Mouse (Mus musculus) midbrain, embryonic 12.5 days (tissue): ENCODE results near the gene 1700020D05Rik. TPM values are rescaled to one million over a fixed set of nuclear protein-coding genes. Genes with fewer than 3 reads are reported as not detected.
"Not testable (repeated sequence)": the region's sequence is repeated elsewhere in the genome, so short reads cannot be mapped to it uniquely, and the experiment has no call there.

Experiments used
- ATAC-seq: fragments of 200-750 bp; cut with Nextera tagmentation; 2 replicates; pipeline ENCODE4 v1.8.0; 2017; ENCODE audit warnings: low read depth, moderate TSS enrichment, moderate library complexity; ENCODE audit not compliant: low FRiP score
- H3K27ac ChIP-seq: fragments of 300-500 bp; sonication (generic); replicated peaks from 2 replicates; pipeline ENCODE4 v1.5.1; 2016; ENCODE audit warnings: mild to moderate bottlenecking
- H3K27me3 ChIP-seq: fragments of 300-500 bp; sonication (generic); 2 replicates; pipeline ENCODE4 v1.6.1; 2016; ENCODE audit warnings: mild to moderate bottlenecking
- H3K36me3 ChIP-seq: fragments of 300-500 bp; sonication (generic); 2 replicates; pipeline ENCODE4 v1.6.1; 2016
- H3K4me1 ChIP-seq: fragments of 300-500 bp; sonication (generic); 2 replicates; pipeline ENCODE4 v1.6.1; 2016
- H3K4me2 ChIP-seq: fragments of 300-500 bp; sonication (generic); replicated peaks from 2 replicates; pipeline ENCODE4 v1.6.1; 2016; ENCODE audit warnings: mild to moderate bottlenecking, moderate library complexity
- H3K4me3 ChIP-seq: fragments of 300-500 bp; sonication (generic); 2 replicates; pipeline ENCODE4 v1.5.1; 2016; ENCODE audit warnings: mild to moderate bottlenecking
- H3K9ac ChIP-seq: fragments of 300-500 bp; sonication (generic); replicated peaks from 2 replicates; pipeline ENCODE4 v1.6.1; 2016; ENCODE audit warnings: mild to moderate bottlenecking, moderate library complexity
- H3K9me3 ChIP-seq: fragments of 300-500 bp; sonication (generic); 2 replicates; pipeline ENCODE4 v1.6.1; 2016; ENCODE audit warnings: mild to moderate bottlenecking
- WGBS: fragments of 180-500 bp; shearing (Covaris S2); methylation state at CpG from one replicate; pipeline ENCODE4 v1.1.7; 2016; 5-methylcytosine and 5-hydroxymethylcytosine counted together
- polyA plus RNA-seq: library from polyadenylated mRNA; unstranded; fragments of >200 nt; fragmentation: Nextera tagmentation; extraction: Ambion mirVana; gene quantifications from 2 replicates; pipeline ENCODE4 v1.2.1, GENCODE M21; 2016

Gene 1700020D05Rik
- polyA plus RNA-seq, 1 experiment from 2014 or later: not detected

- no peak overlapping the region for H3K9ac ChIP-seq
- H3K36me3 ChIP-seq: no peaks in the 10 kb centered on the region
- H3K9me3 ChIP-seq: no peaks in the 10 kb centered on the region
- no peak for ATAC-seq
- H3K27me3 ChIP-seq: no peaks in the 10 kb centered on the region
- peaks cover 6% of the 10 kb centered on the region for H3K4me1 ChIP-seq
- no peak overlapping the region for H3K27ac ChIP-seq
- WGBS: 71% methylated on average over 7 of the region's 7 CpGs
- no peak overlapping the region for H3K4me3 ChIP-seq
- no peak overlapping the region for H3K4me2 ChIP-seq
These were observed 12.5 kb upstream of the 1700020D05Rik start for GRCm38 (mm10) chr19:5515840-5516777.

- H3K27ac ChIP-seq: no peak overlapping the region
- H3K4me1 ChIP-seq: peaks cover 21% of the 10 kb centered on the region
- WGBS: 92% methylated on average over 3 of the region's 3 CpGs
- H3K9ac ChIP-seq: no peak overlapping the region
- no peak for ATAC-seq
- no peak overlapping the region for H3K4me3 ChIP-seq
- no peak overlapping the region for H3K4me2 ChIP-seq
- no peaks in the 10 kb centered on the region for H3K36me3 ChIP-seq
- peaks cover 7% of the 10 kb centered on the region; the same call in 1 of the 2 replicates for H3K9me3 ChIP-seq
- no peaks in the 10 kb centered on the region for H3K27me3 ChIP-seq
These were observed 9.4 kb upstream of the 1700020D05Rik start for GRCm38 (mm10) chr19:5513005-5513349.

GRCm38 (mm10) chr19:5512091-5513004 lies 8.8 kb upstream of the 1700020D05Rik start:
- Histone ChIP-seq H3K4me3 (no peak overlapping the region), H3K4me2 (no peak overlapping the region), H3K36me3 (no peaks in the 10 kb centered on the region), H3K27ac (no peak overlapping the region), H3K9ac (no peak overlapping the region), H3K9me3 (peaks cover 7% of the 10 kb centered on the region; the same call in 1 of the 2 replicates), H3K4me1 (peaks cover 21% of the 10 kb centered on the region), H3K27me3 (no peaks in the 10 kb centered on the region)
- no peak for ATAC-seq
- WGBS: 82% methylated on average over 12 of the region's 12 CpGs

- H3K27ac ChIP-seq: 0 out of 2 replicates have a peak overlapping the region, but pooled peaks have one; percentile 15
- ATAC-seq: no peak
- peak overlapping the region; percentile 76 for H3K4me2 ChIP-seq
- H3K9me3 ChIP-seq: peaks cover 7% of the 10 kb centered on the region; the same call in 1 of the 2 replicates
- H3K9ac ChIP-seq: peak overlapping the region; percentile 54; the same call in 1 of the 2 replicates
- H3K27me3 ChIP-seq: no peaks in the 10 kb centered on the region
- peaks cover 21% of the 10 kb centered on the region for H3K4me1 ChIP-seq
- H3K36me3 ChIP-seq: no peaks in the 10 kb centered on the region
- peak overlapping the region; percentile 50 for H3K4me3 ChIP-seq
- WGBS: 54% methylated on average over 15 of the region's 15 CpGs
These were observed 7.6 kb upstream of the 1700020D05Rik start for GRCm38 (mm10) chr19:5511074-5511632.

- Histone ChIP-seq H3K27me3 (no peaks in the 10 kb centered on the region), H3K9ac (peak within 1 kb of the TSS; percentile 54), H3K4me1 (peaks cover 21% of the 10 kb centered on the region), H3K27ac (peak within 1 kb of the TSS; percentile 66), H3K4me3 (peak within 1 kb of the TSS; percentile 50), H3K9me3 (peaks cover 7% of the 10 kb centered on the region; the same call in 1 of the 2 replicates), H3K36me3 (no peaks in the 10 kb centered on the region), H3K4me2 (peak within 1 kb of the TSS; percentile 76)
- ATAC-seq: peak; percentile 100
- WGBS: 4% methylated on average over 47 of the region's 47 CpGs
These were observed 6.7 kb upstream of the 1700020D05Rik start, which contains the start of gene Snx32 for GRCm38 (mm10) chr19:5510031-5511026. Gene Snx32 (minus strand): TSS chr19:5510538.

GRCm38 (mm10) chr19:5500330-5500875 lies 3.2 kb downstream of the 1700020D05Rik start:
- ATAC-seq: no peak
- no peaks in the 10 kb centered on the region for H3K4me1 ChIP-seq
- no peak overlapping the region for H3K27ac ChIP-seq
- H3K4me3 ChIP-seq: no peak overlapping the region
- 91% methylated on average over 2 of the region's 2 CpGs for WGBS
- H3K36me3 ChIP-seq: peaks cover 30% of the 10 kb centered on the region
- no peaks in the 10 kb centered on the region for H3K9me3 ChIP-seq
- H3K9ac ChIP-seq: no peak overlapping the region
- H3K4me2 ChIP-seq: no peak overlapping the region
- no peaks in the 10 kb centered on the region; the same call in 1 of the 2 replicates for H3K27me3 ChIP-seq

GRCm38 (mm10) chr19:5496052-5496370 lies 7.6 kb downstream of the 1700020D05Rik start:
- no peaks in the 10 kb centered on the region for H3K27me3 ChIP-seq
- 0 out of 2 replicates have a peak overlapping the region, but pooled peaks have one; percentile 17 for H3K27ac ChIP-seq
- no peak overlapping the region for H3K4me3 ChIP-seq
- peaks cover 58% of the 10 kb centered on the region for H3K36me3 ChIP-seq
- no peak overlapping the region for H3K9ac ChIP-seq
- no peak for ATAC-seq
- peaks cover 18% of the 10 kb centered on the region for H3K4me1 ChIP-seq
- 87% methylated on average over 16 of the region's 16 CpGs for WGBS
- no peak overlapping the region for H3K4me2 ChIP-seq
- H3K9me3 ChIP-seq: no peaks in the 10 kb centered on the region

- Histone ChIP-seq H3K9ac (no peak overlapping the region), H3K4me1 (peaks cover 18% of the 10 kb centered on the region), H3K36me3 (peaks cover 58% of the 10 kb centered on the region), H3K27me3 (no peaks in the 10 kb centered on the region), H3K4me2 (no peak overlapping the region), H3K4me3 (no peak overlapping the region), H3K9me3 (no peaks in the 10 kb centered on the region), H3K27ac (no peak overlapping the region)
- 81% methylated on average over 12 of the region's 12 CpGs for WGBS
- no peak for ATAC-seq
These were observed 8.1 kb downstream of the 1700020D05Rik start for GRCm38 (mm10) chr19:5495353-5496051.

GRCm38 (mm10) chr19:5494314-5494713 lies 9.3 kb downstream of the 1700020D05Rik start:
- 84% methylated on average over 3 of the region's 3 CpGs for WGBS
- Histone ChIP-seq H3K27me3 (no peaks in the 10 kb centered on the region), H3K27ac (no peak overlapping the region), H3K9ac (no peak overlapping the region), H3K4me1 (peaks cover 18% of the 10 kb centered on the region), H3K9me3 (no peaks in the 10 kb centered on the region), H3K36me3 (peaks cover 58% of the 10 kb centered on the region), H3K4me2 (no peak overlapping the region), H3K4me3 (no peak overlapping the region)
- ATAC-seq: no peak

- not testable (repeated sequence) for ATAC-seq, H3K4me2 ChIP-seq, H3K27me3 ChIP-seq, H3K4me3 ChIP-seq, H3K9ac ChIP-seq, H3K27ac ChIP-seq, H3K9me3 ChIP-seq
- Histone ChIP-seq H3K36me3 (peaks cover 58% of the 10 kb centered on the region), H3K4me1 (peaks cover 21% of the 10 kb centered on the region)
- WGBS: 67% methylated on average over 9 of the region's 9 CpGs
These were observed 10.3 kb downstream of the 1700020D05Rik start for GRCm38 (mm10) chr19:5493301-5493721.
